Mouse (Mus musculus) limb, embryonic 12.5 days (tissue): ENCODE data around the gene Atp8a2. TPM values are rescaled to one million over a fixed set of nuclear protein-coding genes. Genes with fewer than 3 reads are reported as not detected.

Experiments used
- ATAC-seq: fragments of 200-750 bp; cut with Nextera tagmentation; 2 replicates; pipeline ENCODE4 v1.8.0; 2017; ENCODE audit warnings: low read depth, moderate TSS enrichment; ENCODE audit not compliant: insufficient number of reproducible peaks, insufficient read depth, low FRiP score, low TSS enrichment
- H3K27ac ChIP-seq: fragments of 300-500 bp; sonication (generic); 2 replicates; pipeline ENCODE4 v1.5.1; 2016; ENCODE audit warnings: mild to moderate bottlenecking, moderate library complexity
- H3K27me3 ChIP-seq: fragments of 300-500 bp; sonication (generic); 2 replicates; pipeline ENCODE4 v1.6.1; 2016; ENCODE audit warnings: mild to moderate bottlenecking, moderate library complexity
- H3K36me3 ChIP-seq: fragments of 300-500 bp; sonication (generic); 2 replicates; pipeline ENCODE4 v1.6.1; 2016; ENCODE audit warnings: mild to moderate bottlenecking, moderate library complexity
- H3K4me1 ChIP-seq: fragments of 300-500 bp; sonication (generic); replicated peaks from 2 replicates; pipeline ENCODE4 v1.6.1; 2016
- H3K4me2 ChIP-seq: fragments of 300-500 bp; sonication (generic); 2 replicates; pipeline ENCODE4 v1.6.1; 2016; ENCODE audit warnings: mild to moderate bottlenecking, moderate library complexity
- H3K4me3 ChIP-seq: fragments of 300-500 bp; sonication (generic); replicated peaks from 2 replicates; pipeline ENCODE4 v1.5.1; 2016; ENCODE audit warnings: mild to moderate bottlenecking
- H3K9ac ChIP-seq: fragments of 300-500 bp; sonication (generic); replicated peaks from 2 replicates; pipeline ENCODE4 v1.6.1; 2016; ENCODE audit warnings: mild to moderate bottlenecking, moderate library complexity
- H3K9me3 ChIP-seq: fragments of 300-500 bp; sonication (generic); 2 replicates; pipeline ENCODE4 v1.6.1; 2016; ENCODE audit warnings: mild to moderate bottlenecking, moderate library complexity
- WGBS: fragments of 180-500 bp; shearing (Covaris S2); methylation state at CpG from one replicate; pipeline ENCODE4 v1.1.7; 2016; 5-methylcytosine and 5-hydroxymethylcytosine counted together
- polyA plus RNA-seq: library from polyadenylated mRNA; unstranded; fragments of >200 nt; fragmentation: Nextera tagmentation; extraction: Ambion mirVana; gene quantifications from 2 replicates; pipeline ENCODE4 v1.2.1, GENCODE M21; 2016

Gene Atp8a2
- polyA plus RNA-seq, 1 experiment from 2014 or later = 6.7 TPM

DNA sequence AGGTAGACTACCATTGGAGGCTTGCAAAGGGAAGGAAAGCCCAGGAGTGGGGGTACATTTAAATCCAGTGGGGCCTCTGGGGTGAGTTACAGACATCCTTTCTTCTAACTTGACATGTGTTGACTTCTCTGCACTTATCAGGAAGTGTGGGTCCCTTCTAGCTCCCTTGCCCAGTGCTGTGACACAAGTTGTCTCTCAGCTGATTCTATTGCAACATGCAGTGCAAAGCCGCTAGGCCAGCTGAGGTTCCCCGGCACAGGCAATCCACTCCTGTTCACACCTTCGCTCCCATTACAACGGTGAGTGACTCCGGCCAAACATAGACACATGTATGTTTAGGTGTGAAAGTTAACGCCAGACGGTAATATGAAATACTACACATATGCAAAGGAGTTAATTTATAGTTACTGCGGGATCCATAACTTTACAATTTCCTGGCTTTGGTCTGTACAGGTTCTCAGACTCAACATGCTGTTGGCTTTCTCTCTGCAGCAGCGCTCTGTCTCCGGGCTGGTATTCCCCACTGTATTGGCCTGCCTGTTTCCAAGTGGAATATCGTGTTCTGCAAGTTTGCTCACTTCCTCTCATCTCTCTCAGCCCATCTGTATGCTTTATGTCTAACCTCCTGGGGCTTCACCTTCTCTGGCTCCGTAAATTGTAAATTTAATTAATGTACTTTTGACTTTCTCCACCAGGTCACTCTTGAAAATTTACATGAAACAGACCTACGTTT is 491.5 kb downstream of the Atp8a2 start:
- no peaks in the 10 kb centered on the region; the same call in 1 of the 2 replicates for H3K27me3 ChIP-seq
- H3K4me3 ChIP-seq = no peak overlapping the region
- H3K9me3 ChIP-seq = no peaks in the 10 kb centered on the region
- H3K4me2 ChIP-seq = no peak overlapping the region
- no peak overlapping the region for H3K9ac ChIP-seq
- H3K27ac ChIP-seq = 0 out of 2 replicates have a peak overlapping the region, but pooled peaks have one; percentile 3
- H3K36me3 ChIP-seq = no peaks in the 10 kb centered on the region
- H3K4me1 ChIP-seq = peaks cover 34% of the 10 kb centered on the region
- 0 out of 2 replicates have a peak, but pooled peaks have one; percentile 32 for ATAC-seq
- 56% methylated on average over 13 of the region's 13 CpGs for WGBS

DNA sequence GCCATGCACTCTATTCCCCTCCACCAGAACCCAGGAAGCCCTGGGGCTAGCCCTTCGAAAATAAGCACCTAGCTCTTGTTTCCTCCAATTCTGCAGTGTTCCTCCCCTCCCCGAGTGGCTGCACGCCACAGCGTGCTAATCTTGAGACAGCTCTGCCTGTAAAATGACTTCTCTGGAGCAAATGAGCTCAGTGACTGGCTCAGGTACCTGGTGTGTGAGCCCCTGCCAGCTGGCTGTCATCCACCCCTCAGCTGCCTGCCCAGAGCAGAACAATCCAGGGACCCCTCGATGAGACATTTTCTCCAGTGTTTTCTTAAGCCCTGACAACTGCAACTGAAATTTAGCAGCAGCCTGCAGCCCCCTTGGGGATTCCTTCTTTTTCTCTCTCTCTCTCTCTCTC is 495.5 kb downstream of the Atp8a2 start:
- H3K27me3 ChIP-seq = no peaks in the 10 kb centered on the region
- H3K36me3 ChIP-seq = no peaks in the 10 kb centered on the region
- no peak overlapping the region for H3K4me2 ChIP-seq
- H3K4me1 ChIP-seq = peaks cover 43% of the 10 kb centered on the region
- 0 out of 2 replicates have a peak overlapping the region, but pooled peaks have one; percentile 29 for H3K27ac ChIP-seq
- no peak for ATAC-seq
- no peak overlapping the region; the same call in 1 of the 2 replicates for H3K9ac ChIP-seq
- H3K4me3 ChIP-seq = no peak overlapping the region
- WGBS = 11% methylated on average over 5 of the region's 5 CpGs
- no peaks in the 10 kb centered on the region for H3K9me3 ChIP-seq

- H3K27me3 ChIP-seq = peaks cover 9% of the 10 kb centered on the region
- WGBS = 90% methylated on average over 4 of the region's 4 CpGs
- H3K4me3 ChIP-seq = no peak overlapping the region
- H3K9me3 ChIP-seq = no peaks in the 10 kb centered on the region
- H3K9ac ChIP-seq = no peak overlapping the region
- peaks cover 12% of the 10 kb centered on the region for H3K4me1 ChIP-seq
- H3K36me3 ChIP-seq = no peaks in the 10 kb centered on the region
- no peak overlapping the region for H3K27ac ChIP-seq
- H3K4me2 ChIP-seq = no peak overlapping the region
- no peak for ATAC-seq
These were observed 501.8 kb downstream of the Atp8a2 start for GRCm38 (mm10) chr14:59695160-59695559.

DNA sequence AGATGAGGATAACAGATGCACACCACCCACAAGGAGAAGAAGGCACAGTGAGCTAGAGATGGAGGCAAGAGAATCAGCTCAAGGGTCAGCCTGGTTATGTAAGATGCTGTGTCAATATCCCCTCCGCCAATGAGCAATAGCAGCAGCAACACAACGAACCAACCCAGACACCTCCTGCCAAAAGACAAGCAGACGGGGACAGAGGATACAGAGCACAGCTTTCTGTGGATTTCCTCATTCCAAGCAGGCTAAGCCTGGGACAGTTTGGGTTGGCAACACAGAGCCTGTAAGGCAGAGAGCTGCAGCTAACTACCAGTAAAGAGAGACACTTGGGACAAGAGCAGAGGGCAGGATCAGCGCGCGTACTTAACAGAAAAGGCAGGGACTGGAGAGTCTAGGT is 504.8 kb downstream of the Atp8a2 start:
- Histone ChIP-seq H3K4me1 (peaks cover 15% of the 10 kb centered on the region), H3K36me3 (no peaks in the 10 kb centered on the region), H3K4me2 (no peak overlapping the region), H3K9me3 (no peaks in the 10 kb centered on the region), H3K27me3 (peaks cover 9% of the 10 kb centered on the region), H3K4me3 (no peak overlapping the region), H3K9ac (no peak overlapping the region), H3K27ac (no peak overlapping the region)
- ATAC-seq = no peak
- 86% methylated on average over 6 of the region's 6 CpGs for WGBS

GRCm38 (mm10) chr14:59691402-59691801 is 505.6 kb downstream of the Atp8a2 start:
- H3K27ac ChIP-seq = no peak overlapping the region
- no peak for ATAC-seq
- H3K9ac ChIP-seq = no peak overlapping the region
- H3K27me3 ChIP-seq = peaks cover 9% of the 10 kb centered on the region
- 55% methylated on average over 13 of the region's 13 CpGs for WGBS
- H3K4me1 ChIP-seq = peaks cover 15% of the 10 kb centered on the region
- no peak overlapping the region for H3K4me2 ChIP-seq
- no peaks in the 10 kb centered on the region for H3K36me3 ChIP-seq
- H3K4me3 ChIP-seq = no peak overlapping the region
- H3K9me3 ChIP-seq = no peaks in the 10 kb centered on the region

DNA sequence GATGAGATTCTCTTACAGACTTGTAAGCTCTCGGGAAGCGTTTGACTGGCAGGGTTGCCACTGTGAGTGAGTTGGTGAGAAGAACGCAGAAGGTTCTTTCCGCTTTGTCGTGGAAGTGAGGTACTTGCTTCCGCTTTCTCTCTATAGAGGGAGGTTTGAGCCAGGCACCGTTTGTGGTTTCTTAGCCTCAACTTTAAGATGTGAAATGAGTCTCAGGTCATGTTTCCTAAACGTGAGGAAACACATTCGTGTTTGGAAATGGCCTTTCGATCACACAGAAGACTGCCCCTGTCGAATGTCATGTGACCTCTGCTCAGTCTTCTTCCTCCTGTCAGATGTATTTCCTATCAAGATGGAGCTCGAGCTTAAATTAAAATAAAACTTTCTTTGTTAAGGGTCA is 506.0 kb downstream of the Atp8a2 start:
- no peak overlapping the region for H3K4me2 ChIP-seq
- no peaks in the 10 kb centered on the region for H3K36me3 ChIP-seq
- H3K27ac ChIP-seq = no peak overlapping the region
- peaks cover 15% of the 10 kb centered on the region for H3K4me1 ChIP-seq
- 74% methylated on average over 12 of the region's 12 CpGs for WGBS
- H3K9me3 ChIP-seq = no peaks in the 10 kb centered on the region
- H3K27me3 ChIP-seq = peaks cover 9% of the 10 kb centered on the region
- no peak overlapping the region for H3K4me3 ChIP-seq
- no peak overlapping the region for H3K9ac ChIP-seq
- no peak for ATAC-seq

DNA sequence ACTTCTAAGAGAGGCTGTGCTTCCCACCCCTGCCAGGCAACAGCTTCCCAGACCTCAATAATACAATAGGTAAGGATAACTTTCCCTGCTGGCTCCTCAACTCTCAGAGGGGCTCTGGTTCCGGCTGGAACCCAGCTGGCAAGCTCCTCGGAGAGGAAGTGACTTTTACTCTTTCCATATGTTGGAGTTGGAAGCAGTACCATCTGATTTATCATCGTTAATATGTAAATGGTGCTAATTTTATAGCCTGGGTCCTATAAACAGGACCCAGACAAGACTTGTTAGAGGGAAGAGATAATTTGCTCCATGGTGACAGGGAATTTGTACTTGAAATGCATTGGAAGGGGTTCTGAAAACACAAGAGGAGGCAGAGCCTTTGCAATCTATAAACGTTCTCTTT is 507.4 kb downstream of the Atp8a2 start:
- Histone ChIP-seq H3K36me3 (no peaks in the 10 kb centered on the region), H3K4me3 (no peak overlapping the region), H3K9me3 (no peaks in the 10 kb centered on the region), H3K4me2 (no peak overlapping the region), H3K27ac (no peak overlapping the region), H3K9ac (no peak overlapping the region), H3K4me1 (peaks cover 22% of the 10 kb centered on the region), H3K27me3 (peaks cover 9% of the 10 kb centered on the region)
- 28% methylated on average over 4 of the region's 4 CpGs for WGBS
- ATAC-seq = no peak

DNA sequence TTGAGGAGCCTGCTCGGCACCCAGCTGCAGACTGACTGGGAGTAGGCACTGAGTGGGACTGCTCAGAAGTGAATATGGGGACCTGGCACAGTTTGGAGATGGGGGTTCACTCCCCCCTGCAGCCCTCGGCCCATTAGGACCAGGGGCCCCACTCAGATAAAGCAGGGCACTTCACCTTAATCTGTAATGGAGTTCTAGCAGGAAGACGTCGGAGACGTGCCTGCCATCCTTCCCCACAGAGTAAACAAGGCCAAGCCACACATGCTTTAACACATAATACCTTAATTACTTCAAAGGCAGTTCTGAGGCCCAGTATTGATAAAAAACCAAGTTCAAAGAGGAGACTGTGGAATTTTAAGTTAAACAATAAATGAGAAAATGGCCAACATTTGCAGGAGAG is 510.8 kb downstream of the Atp8a2 start:
- Histone ChIP-seq H3K27ac (no peak overlapping the region), H3K27me3 (no peaks in the 10 kb centered on the region), H3K9ac (no peak overlapping the region), H3K9me3 (no peaks in the 10 kb centered on the region), H3K4me2 (no peak overlapping the region), H3K36me3 (no peaks in the 10 kb centered on the region), H3K4me3 (no peak overlapping the region), H3K4me1 (peaks cover 20% of the 10 kb centered on the region)
- no peak for ATAC-seq
- 49% methylated on average over 5 of the region's 5 CpGs for WGBS

- no peak for ATAC-seq
- no peaks in the 10 kb centered on the region for H3K27me3 ChIP-seq
- no peak overlapping the region for H3K4me2 ChIP-seq
- no peaks in the 10 kb centered on the region for H3K36me3 ChIP-seq
- 76% methylated on average over 8 of the region's 8 CpGs for WGBS
- H3K27ac ChIP-seq = no peak overlapping the region
- no peak overlapping the region for H3K9ac ChIP-seq
- H3K4me1 ChIP-seq = peaks cover 16% of the 10 kb centered on the region
- H3K9me3 ChIP-seq = no peaks in the 10 kb centered on the region
- no peak overlapping the region for H3K4me3 ChIP-seq
These were observed 511.6 kb downstream of the Atp8a2 start for GRCm38 (mm10) chr14:59685343-59685742.

- Histone ChIP-seq H3K27ac (no peak overlapping the region), H3K4me3 (no peak overlapping the region), H3K4me2 (no peak overlapping the region), H3K9me3 (no peaks in the 10 kb centered on the region), H3K27me3 (no peaks in the 10 kb centered on the region), H3K9ac (no peak overlapping the region), H3K36me3 (no peaks in the 10 kb centered on the region), H3K4me1 (peaks cover 17% of the 10 kb centered on the region)
- WGBS = 43% methylated on average over 4 of the region's 4 CpGs
- ATAC-seq = no peak
These were observed 515.1 kb downstream of the Atp8a2 start for GRCm38 (mm10) chr14:59681906-59682305.

DNA sequence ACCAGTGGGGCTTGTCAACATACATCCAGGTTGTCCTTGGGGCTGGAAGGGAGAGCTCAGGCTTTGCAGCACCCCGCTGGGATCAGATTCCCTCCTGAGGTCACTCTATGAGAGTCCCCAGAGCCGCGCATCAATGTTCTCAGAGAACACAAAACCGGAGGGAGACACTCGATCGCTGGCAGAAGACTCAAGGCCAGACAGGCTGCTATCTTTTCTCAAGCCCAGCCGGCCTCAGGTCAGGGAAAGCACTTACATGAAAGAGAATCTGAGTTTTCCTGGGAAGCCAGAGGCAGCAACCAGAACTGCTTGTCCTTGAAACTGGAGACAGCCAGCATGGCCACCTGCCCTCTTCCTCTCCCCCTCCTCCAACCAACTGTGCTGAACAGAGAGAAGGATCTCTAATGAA is 519.4 kb downstream of the Atp8a2 start:
- ATAC-seq = no peak
- Histone ChIP-seq H3K4me2 (no peak overlapping the region), H3K4me3 (no peak overlapping the region), H3K27ac (no peak overlapping the region; the same call in 1 of the 2 replicates), H3K4me1 (peaks cover 44% of the 10 kb centered on the region), H3K9ac (no peak overlapping the region), H3K9me3 (no peaks in the 10 kb centered on the region), H3K36me3 (no peaks in the 10 kb centered on the region), H3K27me3 (peaks cover 4% of the 10 kb centered on the region)
- WGBS = 70% methylated on average over 7 of the region's 7 CpGs

GRCm38 (mm10) chr14:59675330-59675729 is 521.6 kb downstream of the Atp8a2 start:
- no peaks in the 10 kb centered on the region for H3K9me3 ChIP-seq
- peaks cover 52% of the 10 kb centered on the region for H3K4me1 ChIP-seq
- no peak overlapping the region for H3K4me2 ChIP-seq
- peak overlapping the region; percentile 79 for H3K27ac ChIP-seq
- 49% methylated on average over 4 of the region's 4 CpGs for WGBS
- ATAC-seq = no peak
- H3K27me3 ChIP-seq = peaks cover 7% of the 10 kb centered on the region
- H3K36me3 ChIP-seq = no peaks in the 10 kb centered on the region
- no peak overlapping the region for H3K4me3 ChIP-seq
- H3K9ac ChIP-seq = no peak overlapping the region
